Mouse (Mus musculus): ENCODE results near the gene Rptor. TPM values are rescaled to one million over a fixed set of nuclear protein-coding genes. Genes with fewer than 3 reads are reported as not detected.

Rptor gene
- polyA plus RNA-seq, 1 experiment from 2014 or later = 5.2 TPM

GRCm38 (mm10) chr11:119770985-119771384 lies 168.3 kb downstream of the Rptor start:
- Histone ChIP-seq H3K4me1 (ENCODE audit: control insufficient read depth, insufficient read depth, low read length) (no peaks in the 10 kb centered on the region), H3K9me3 (ENCODE audit: control insufficient read depth, low read length) (peaks cover 8% of the 10 kb centered on the region; the same call in 1 of the 2 replicates), H3K27ac (ENCODE audit: low read length) (no peak overlapping the region), H3K4me3 (ENCODE audit: low read length) (no peak overlapping the region), H3K27me3 (replicated peaks; ENCODE audit: control insufficient read depth, insufficient read depth, low read length) (no peaks in the 10 kb centered on the region), H3K9ac (ENCODE audit: low read depth, low read length) (no peak overlapping the region), H3K4me2 (ENCODE audit: low read depth, low read length) (no peak overlapping the region), H3K36me3 (ENCODE audit: control insufficient read depth, insufficient read depth, low read length) (peaks cover 7% of the 10 kb centered on the region)
- 93% methylated on average over 4 of the region's 4 CpGs for WGBS
- ATAC-seq = no peak

- H3K4me3 ChIP-seq (ENCODE audit: low read length) = no peak overlapping the region
- H3K27ac ChIP-seq (ENCODE audit: low read length) = no peak overlapping the region
- no peaks in the 10 kb centered on the region for H3K4me1 ChIP-seq (ENCODE audit: control insufficient read depth, insufficient read depth, low read length)
- H3K27me3 ChIP-seq (replicated peaks; ENCODE audit: control insufficient read depth, insufficient read depth, low read length) = no peaks in the 10 kb centered on the region
- peaks cover 7% of the 10 kb centered on the region for H3K36me3 ChIP-seq (ENCODE audit: control insufficient read depth, insufficient read depth, low read length)
- H3K4me2 ChIP-seq (ENCODE audit: low read depth, low read length) = no peak overlapping the region
- H3K9me3 ChIP-seq (ENCODE audit: control insufficient read depth, low read length) = peaks cover 9% of the 10 kb centered on the region; the same call in 1 of the 2 replicates
- 89% methylated on average over 3 of the region's 3 CpGs for WGBS
- H3K9ac ChIP-seq (ENCODE audit: low read depth, low read length) = no peak overlapping the region
- ATAC-seq = no peak
These were observed 170.2 kb downstream of the Rptor start for GRCm38 (mm10) chr11:119772896-119773295.

- no peak overlapping the region for H3K4me2 ChIP-seq (ENCODE audit: low read depth, low read length)
- no peak overlapping the region for H3K4me3 ChIP-seq (ENCODE audit: low read length)
- H3K9me3 ChIP-seq (ENCODE audit: control insufficient read depth, low read length) = peaks cover 9% of the 10 kb centered on the region; the same call in 1 of the 2 replicates
- H3K9ac ChIP-seq (ENCODE audit: low read depth, low read length) = no peak overlapping the region
- peaks cover 7% of the 10 kb centered on the region for H3K36me3 ChIP-seq (ENCODE audit: control insufficient read depth, insufficient read depth, low read length)
- ATAC-seq = no peak
- no peaks in the 10 kb centered on the region for H3K27me3 ChIP-seq (replicated peaks; ENCODE audit: control insufficient read depth, insufficient read depth, low read length)
- no peak overlapping the region for H3K27ac ChIP-seq (ENCODE audit: low read length)
- H3K4me1 ChIP-seq (ENCODE audit: control insufficient read depth, insufficient read depth, low read length) = no peaks in the 10 kb centered on the region
- 87% methylated on average over 5 of the region's 5 CpGs for WGBS
These were observed 172.5 kb downstream of the Rptor start for GRCm38 (mm10) chr11:119775076-119775760.

DNA sequence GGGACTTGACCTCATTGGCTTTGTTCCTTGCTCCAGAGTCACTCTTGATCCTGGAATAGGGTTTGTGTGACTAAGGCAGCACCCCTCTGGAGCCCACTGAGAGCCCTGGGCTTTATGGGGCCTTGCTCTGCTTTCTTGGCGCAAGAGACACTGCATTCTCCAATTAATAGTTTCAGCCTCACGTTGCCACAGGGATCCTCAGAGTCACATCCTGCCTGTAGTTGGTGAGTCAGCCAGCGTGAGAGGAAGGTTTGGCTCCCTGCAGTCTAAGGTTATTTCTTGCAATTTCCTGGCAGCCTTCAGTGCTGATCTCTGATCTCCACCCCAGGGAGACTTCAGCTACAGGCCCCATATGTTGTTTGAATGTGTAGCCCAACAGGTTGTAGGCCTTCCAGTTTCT lies 174.5 kb downstream of the Rptor start:
- Histone ChIP-seq H3K9ac (ENCODE audit: low read depth, low read length) (no peak overlapping the region), H3K4me3 (ENCODE audit: low read length) (no peak overlapping the region), H3K27me3 (replicated peaks; ENCODE audit: control insufficient read depth, insufficient read depth, low read length) (no peaks in the 10 kb centered on the region), H3K36me3 (ENCODE audit: control insufficient read depth, insufficient read depth, low read length) (peaks cover 7% of the 10 kb centered on the region), H3K4me2 (ENCODE audit: low read depth, low read length) (no peak overlapping the region), H3K9me3 (ENCODE audit: control insufficient read depth, low read length) (peaks cover 9% of the 10 kb centered on the region; the same call in 1 of the 2 replicates), H3K4me1 (ENCODE audit: control insufficient read depth, insufficient read depth, low read length) (no peaks in the 10 kb centered on the region), H3K27ac (ENCODE audit: low read length) (no peak overlapping the region)
- WGBS = 73% methylated on average over 3 of the region's 3 CpGs
- no peak for ATAC-seq

DNA sequence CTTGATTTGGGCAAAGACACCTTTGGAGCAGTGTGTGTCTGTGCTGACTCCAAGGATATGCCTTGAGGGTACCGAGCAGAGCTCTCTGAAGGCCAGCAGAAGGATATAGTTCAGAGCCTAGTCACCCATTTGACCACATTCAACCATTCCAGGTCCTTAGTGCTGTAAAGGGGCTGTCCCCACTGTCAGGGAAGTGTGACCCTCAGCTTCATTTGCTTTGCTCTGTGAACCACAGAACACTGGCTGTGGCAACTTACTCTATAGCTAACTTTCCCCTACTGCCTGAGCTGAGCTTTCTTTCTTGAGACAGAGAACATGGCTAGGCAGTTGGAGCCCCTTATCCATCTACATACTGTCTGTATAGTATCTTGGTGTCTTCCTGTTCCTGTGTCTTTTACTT lies 175.2 kb downstream of the Rptor start:
- peaks cover 7% of the 10 kb centered on the region for H3K36me3 ChIP-seq (ENCODE audit: control insufficient read depth, insufficient read depth, low read length)
- H3K4me1 ChIP-seq (ENCODE audit: control insufficient read depth, insufficient read depth, low read length) = no peaks in the 10 kb centered on the region
- ATAC-seq = no peak
- H3K27ac ChIP-seq (ENCODE audit: low read length) = no peak overlapping the region
- H3K9me3 ChIP-seq (ENCODE audit: control insufficient read depth, low read length) = peaks cover 9% of the 10 kb centered on the region; the same call in 1 of the 2 replicates
- H3K4me3 ChIP-seq (ENCODE audit: low read length) = no peak overlapping the region
- H3K4me2 ChIP-seq (ENCODE audit: low read depth, low read length) = no peak overlapping the region
- H3K27me3 ChIP-seq (replicated peaks; ENCODE audit: control insufficient read depth, insufficient read depth, low read length) = no peaks in the 10 kb centered on the region
- H3K9ac ChIP-seq (ENCODE audit: low read depth, low read length) = no peak overlapping the region
- WGBS = 80% methylated on average over 1 of the region's 1 CpGs

- WGBS = 83% methylated on average over 8 of the region's 8 CpGs
- H3K4me3 ChIP-seq (ENCODE audit: low read length) = no peak overlapping the region
- H3K27ac ChIP-seq (ENCODE audit: low read length) = no peak overlapping the region
- no peaks in the 10 kb centered on the region for H3K27me3 ChIP-seq (replicated peaks; ENCODE audit: control insufficient read depth, insufficient read depth, low read length)
- H3K9me3 ChIP-seq (ENCODE audit: control insufficient read depth, low read length) = peaks cover 8% of the 10 kb centered on the region; the same call in 1 of the 2 replicates
- H3K4me1 ChIP-seq (ENCODE audit: control insufficient read depth, insufficient read depth, low read length) = no peaks in the 10 kb centered on the region
- no peak overlapping the region for H3K4me2 ChIP-seq (ENCODE audit: low read depth, low read length)
- no peak overlapping the region for H3K9ac ChIP-seq (ENCODE audit: low read depth, low read length)
- peaks cover 6% of the 10 kb centered on the region for H3K36me3 ChIP-seq (ENCODE audit: control insufficient read depth, insufficient read depth, low read length)
- ATAC-seq = no peak
These were observed 177.6 kb downstream of the Rptor start for GRCm38 (mm10) chr11:119780290-119780689.

DNA sequence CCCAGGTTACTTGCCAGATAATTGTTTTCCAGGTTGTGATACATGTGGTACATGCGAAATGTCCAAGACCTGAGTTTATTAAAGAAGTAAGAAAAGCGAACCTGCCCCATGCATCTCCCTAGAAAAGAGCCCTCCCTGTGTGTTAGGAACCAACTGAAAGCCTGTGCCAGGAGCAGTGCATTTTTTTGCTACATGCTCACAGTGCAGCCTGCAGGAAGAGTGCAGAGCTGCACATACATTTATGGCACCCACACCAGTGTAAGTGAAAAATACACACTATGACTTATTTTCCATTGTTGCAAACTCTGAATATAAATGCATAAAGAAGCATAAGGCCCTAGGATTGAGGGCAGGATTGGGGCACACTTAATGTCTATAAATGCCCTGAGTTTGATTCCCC lies 178.5 kb downstream of the Rptor start:
- H3K4me3 ChIP-seq (ENCODE audit: low read length) = no peak overlapping the region
- WGBS = 95% methylated on average over 2 of the region's 2 CpGs
- no peaks in the 10 kb centered on the region for H3K9me3 ChIP-seq (ENCODE audit: control insufficient read depth, low read length)
- no peak overlapping the region for H3K4me2 ChIP-seq (ENCODE audit: low read depth, low read length)
- ATAC-seq = no peak
- H3K27ac ChIP-seq (ENCODE audit: low read length) = no peak overlapping the region
- no peaks in the 10 kb centered on the region for H3K4me1 ChIP-seq (ENCODE audit: control insufficient read depth, insufficient read depth, low read length)
- H3K27me3 ChIP-seq (replicated peaks; ENCODE audit: control insufficient read depth, insufficient read depth, low read length) = no peaks in the 10 kb centered on the region
- H3K36me3 ChIP-seq (ENCODE audit: control insufficient read depth, insufficient read depth, low read length) = no peaks in the 10 kb centered on the region
- no peak overlapping the region for H3K9ac ChIP-seq (ENCODE audit: low read depth, low read length)

GRCm38 (mm10) chr11:119781726-119782125 lies 179.0 kb downstream of the Rptor start:
- H3K4me1 ChIP-seq (ENCODE audit: control insufficient read depth, insufficient read depth, low read length) = no peaks in the 10 kb centered on the region
- no peak overlapping the region for H3K4me2 ChIP-seq (ENCODE audit: low read depth, low read length)
- no peaks in the 10 kb centered on the region for H3K36me3 ChIP-seq (ENCODE audit: control insufficient read depth, insufficient read depth, low read length)
- 89% methylated on average over 4 of the region's 4 CpGs for WGBS
- no peak for ATAC-seq
- H3K9me3 ChIP-seq (ENCODE audit: control insufficient read depth, low read length) = no peaks in the 10 kb centered on the region
- H3K27ac ChIP-seq (ENCODE audit: low read length) = no peak overlapping the region
- H3K27me3 ChIP-seq (replicated peaks; ENCODE audit: control insufficient read depth, insufficient read depth, low read length) = no peaks in the 10 kb centered on the region
- H3K9ac ChIP-seq (ENCODE audit: low read depth, low read length) = no peak overlapping the region
- no peak overlapping the region for H3K4me3 ChIP-seq (ENCODE audit: low read length)

DNA sequence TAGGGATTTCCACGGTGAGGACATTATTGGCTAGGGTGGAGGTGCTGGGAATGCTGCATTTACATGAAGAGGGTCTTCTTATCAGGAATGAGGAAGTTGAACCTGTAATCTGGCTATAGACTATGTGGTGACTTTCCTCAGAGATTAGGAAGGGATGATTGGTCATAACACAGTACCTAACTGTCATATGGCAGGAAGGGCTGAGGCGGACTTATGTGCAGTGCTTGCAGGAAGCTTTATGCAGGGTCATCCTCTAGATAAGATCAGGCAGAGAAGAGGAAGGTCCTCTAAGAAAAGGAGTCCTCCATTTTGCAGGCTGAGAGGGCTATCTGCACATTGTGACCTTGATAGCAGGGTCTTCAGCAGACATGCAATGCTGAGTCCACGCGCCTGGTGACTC lies 180.9 kb downstream of the Rptor start:
- no peaks in the 10 kb centered on the region for H3K36me3 ChIP-seq (ENCODE audit: control insufficient read depth, insufficient read depth, low read length)
- no peaks in the 10 kb centered on the region for H3K27me3 ChIP-seq (replicated peaks; ENCODE audit: control insufficient read depth, insufficient read depth, low read length)
- ATAC-seq = no peak
- no peak overlapping the region for H3K9ac ChIP-seq (ENCODE audit: low read depth, low read length)
- no peak overlapping the region for H3K27ac ChIP-seq (ENCODE audit: low read length)
- H3K4me1 ChIP-seq (ENCODE audit: control insufficient read depth, insufficient read depth, low read length) = no peaks in the 10 kb centered on the region
- H3K4me3 ChIP-seq (ENCODE audit: low read length) = no peak overlapping the region
- H3K9me3 ChIP-seq (ENCODE audit: control insufficient read depth, low read length) = no peaks in the 10 kb centered on the region
- WGBS = 89% methylated on average over 4 of the region's 4 CpGs
- no peak overlapping the region for H3K4me2 ChIP-seq (ENCODE audit: low read depth, low read length)

Data from intestine, embryonic 16.5 days (tissue).